Mouse (Mus musculus) layer of hippocampus, adult 9-10 months (tissue): Measurements from ENCODE around the gene Coro2a.

Source experiments
- DNase-seq: peaks from one replicate; pipeline ENCODE4 v3.0.0; 2022; ENCODE audit warnings: low spot score

The Coro2a gene

DNA sequence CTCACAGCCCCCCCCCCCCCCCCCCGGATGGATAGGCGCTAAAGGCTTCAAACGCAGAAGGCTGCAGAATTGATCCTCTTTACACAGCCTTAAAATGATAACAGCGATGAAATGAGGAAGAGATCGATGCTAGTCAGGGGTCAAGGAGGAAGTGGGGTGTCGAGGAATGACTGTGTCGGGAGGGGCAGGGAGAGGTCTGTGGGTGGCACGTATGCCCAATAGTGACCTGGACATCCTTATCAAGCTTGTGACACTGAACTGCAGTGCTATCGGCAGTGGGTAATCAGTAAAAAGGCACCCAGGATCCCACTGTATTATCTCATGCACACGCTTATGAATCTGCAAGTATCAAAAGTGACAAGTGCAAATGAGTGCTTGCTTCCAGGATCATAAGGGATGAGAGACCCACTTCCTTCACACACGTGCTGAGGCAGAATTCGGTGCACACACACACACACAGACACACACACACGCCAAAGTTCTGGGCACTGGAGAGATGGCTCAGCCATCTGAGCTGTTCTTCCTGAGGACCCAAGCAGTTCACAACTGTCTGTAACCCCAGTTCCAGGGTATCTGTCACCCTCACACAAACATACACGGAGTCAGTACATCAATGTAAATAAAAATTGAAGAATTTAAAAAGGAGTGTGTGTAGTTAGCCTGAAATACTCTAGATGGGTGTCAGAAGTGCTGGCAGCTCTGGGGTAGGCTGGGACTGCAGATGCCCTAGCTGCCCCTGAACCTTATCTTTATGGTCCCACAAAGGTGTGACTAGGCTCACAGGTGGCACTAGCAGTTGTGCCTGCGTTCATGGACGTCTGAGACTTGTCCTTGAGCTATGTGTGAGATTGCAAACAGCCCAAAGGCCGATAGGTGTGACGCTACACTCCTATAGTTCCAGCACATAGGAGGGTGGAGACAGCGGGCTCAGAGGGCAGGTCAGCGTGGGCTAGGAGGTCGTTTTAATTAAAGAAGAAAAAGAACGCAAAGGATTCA, 43.0 kb downstream of the Coro2a start:
- no peak for DNase-seq

DNA sequence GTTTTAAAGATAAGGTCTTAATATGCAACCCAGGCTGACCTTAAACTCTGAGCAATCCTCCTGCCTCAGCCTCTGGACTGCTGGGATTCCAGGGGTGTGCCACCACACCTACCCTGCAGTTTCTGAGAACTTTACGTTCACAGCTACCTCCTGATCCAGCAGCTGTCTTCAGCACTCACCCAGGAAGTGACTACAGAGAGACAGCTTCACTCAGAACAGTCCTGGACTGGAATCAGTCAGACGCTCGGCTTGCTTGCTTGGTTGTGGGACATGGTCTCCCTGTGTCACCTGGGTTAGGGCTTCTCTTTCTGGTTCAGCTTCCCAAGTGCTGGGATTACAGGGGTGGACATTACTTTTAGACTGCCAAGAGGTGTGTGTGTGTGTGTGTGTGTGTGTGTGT, 45.1 kb downstream of the Coro2a start:
- no peak for DNase-seq

DNA sequence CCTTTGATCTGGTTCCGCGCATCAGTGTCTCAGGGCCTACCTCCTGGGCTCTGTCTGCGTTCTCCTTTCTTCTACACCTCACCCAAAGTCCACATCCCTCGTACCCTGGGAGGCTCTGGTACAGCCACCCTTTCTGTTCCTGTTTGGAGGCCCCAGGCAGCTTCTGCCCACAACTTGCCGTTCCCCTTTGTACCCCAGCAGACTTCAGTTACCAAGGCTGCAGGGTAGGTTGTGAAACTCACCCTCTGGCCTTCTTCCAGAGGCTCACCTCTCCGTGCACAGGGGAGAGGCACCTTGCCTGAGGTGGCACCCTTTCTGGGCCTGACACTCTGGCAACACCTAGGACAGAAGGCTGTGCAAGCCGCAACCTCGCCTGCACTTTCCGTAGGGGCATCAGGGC, 46.2 kb downstream of the Coro2a start:
- DNase-seq, result no peak

DNA sequence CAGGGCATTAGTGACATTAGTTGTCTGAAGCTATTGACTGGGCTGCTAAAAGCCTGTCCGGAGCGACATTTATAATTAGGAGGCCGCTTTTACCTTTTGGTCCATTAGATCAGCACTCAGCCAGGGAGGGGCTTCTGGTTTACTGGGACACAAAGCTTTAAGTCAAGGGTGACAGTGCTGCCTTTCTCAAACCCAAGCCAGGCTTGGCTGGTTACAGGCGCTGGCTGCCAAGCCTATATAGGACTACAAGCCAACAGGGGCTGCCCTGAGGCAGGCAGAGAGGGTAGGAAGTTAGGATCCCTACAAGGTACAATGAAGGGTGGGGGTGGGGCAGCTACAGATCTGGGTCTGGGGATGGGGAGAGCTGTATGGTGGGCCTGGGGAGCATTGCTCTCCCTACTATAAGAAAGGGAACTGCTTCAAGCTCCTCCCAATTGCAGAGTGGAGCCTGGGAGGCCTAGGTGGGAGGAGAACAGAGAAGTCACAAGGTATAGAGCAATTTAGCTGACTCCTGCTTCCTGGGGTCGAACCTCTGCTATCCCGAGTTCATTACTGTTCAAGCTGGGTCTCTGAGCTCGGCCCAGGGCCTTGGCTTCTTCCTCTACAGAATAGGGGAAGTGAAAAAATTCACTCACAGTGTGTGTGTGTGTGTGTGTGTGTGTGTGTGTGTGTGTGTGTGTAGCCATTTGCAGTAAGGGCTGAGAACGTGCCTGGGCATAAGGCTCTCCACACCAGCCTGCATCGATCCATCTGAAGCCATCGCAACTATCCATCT, 47.5 kb downstream of the Coro2a start:
- no peak for DNase-seq

DNA sequence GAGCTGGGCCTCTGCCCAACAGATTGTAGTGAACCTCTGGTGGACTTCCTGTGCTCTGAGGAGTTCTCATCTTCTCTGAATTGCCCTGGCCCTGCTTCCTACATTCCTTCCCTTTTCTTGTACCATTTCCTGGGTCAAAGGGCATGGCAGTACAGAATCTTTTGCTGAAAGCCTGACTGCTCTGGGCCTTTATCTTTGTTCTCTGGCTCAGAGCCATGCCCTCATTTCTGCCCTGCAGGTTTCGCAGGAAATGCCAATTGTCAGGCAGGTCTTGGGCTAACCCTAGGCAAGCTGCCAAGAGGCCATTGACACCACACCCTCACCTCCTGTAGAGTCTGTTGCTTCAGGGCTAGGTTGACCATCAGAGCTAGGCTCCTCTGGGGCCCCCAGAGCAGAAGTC, 48.1 kb downstream of the Coro2a start:
- DNase-seq, result no peak

DNA sequence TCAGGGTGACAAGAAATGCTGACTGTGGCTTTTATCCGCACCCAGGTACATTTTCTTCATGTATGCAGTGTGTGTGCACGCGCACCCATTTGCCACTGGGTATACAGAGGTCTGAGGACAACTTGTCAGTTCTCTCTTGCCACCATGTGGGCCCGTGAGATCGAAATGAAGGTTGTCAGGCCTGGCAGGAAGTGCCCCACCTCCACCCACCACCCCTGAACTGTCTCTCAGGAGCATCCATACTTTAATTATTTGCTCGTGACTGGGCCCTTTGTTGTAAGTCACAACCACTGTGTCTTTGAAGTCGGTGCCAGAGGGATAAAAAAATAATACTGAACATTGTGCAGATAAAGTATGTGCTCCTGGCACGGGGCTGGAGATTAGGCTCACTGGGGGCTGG, 51.6 kb downstream of the Coro2a start:
- DNase-seq, result no peak

DNA sequence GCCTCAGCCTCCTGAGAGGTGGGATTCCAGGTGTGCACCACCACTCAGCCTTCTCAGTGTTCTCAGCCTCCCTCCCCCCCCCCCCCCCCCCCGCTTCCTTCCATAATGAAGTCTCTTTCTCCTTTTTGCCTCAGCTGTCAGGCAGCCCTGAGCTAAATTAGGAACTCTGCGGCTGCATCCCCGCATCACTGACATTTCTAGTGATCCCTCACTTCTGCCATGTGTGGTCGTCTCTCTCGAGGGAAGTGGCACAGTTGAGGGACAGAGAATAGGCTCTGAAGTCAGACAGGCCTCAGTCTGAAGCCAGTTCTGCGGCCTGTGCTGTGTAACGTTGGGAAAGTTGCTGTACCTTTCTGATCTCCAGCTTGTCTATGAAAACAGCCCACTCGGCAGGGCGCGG, 52.0 kb downstream of the Coro2a start:
- DNase-seq, result no peak

DNA sequence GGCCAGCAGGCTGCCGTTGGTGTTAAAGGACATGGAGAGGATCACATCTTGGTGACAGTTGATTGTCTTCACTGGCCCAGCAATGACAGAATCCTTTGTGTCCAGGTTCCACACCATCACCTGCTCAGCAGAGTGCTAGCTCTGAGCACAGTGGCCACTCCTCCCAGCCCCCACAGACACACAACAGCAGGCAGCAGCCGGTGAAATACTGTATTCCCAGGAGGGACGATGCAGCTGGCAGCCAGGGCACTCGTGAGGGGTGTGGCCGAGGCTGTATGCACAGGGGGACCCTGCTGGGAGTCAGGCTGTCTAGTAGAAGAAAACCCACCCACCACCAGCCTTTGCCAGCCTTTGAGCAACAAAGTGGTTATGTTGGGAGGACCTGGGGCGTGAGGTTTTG, 55.3 kb downstream of the Coro2a start:
- no peak for DNase-seq

DNA sequence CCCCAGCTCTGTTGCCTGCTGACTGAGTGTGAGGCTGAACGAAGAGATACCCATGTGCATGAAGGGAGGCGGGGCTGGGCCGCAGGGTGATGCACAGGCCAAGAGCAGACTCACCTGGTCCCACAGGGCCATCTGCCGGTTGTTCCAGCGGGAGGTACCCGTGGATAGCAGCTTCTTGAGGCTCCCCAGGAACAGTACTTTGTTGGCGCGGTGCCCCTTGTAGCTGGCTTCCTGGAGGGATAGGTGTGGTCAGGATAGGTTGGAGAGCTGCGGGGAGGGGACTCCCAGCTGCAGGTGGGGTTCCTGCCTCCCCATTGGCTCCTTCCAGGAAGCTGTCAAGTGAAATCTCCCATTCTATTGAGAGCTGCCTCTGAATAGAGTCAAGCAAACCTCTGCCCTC, 56.5 kb downstream of the Coro2a start:
- no peak for DNase-seq

DNA sequence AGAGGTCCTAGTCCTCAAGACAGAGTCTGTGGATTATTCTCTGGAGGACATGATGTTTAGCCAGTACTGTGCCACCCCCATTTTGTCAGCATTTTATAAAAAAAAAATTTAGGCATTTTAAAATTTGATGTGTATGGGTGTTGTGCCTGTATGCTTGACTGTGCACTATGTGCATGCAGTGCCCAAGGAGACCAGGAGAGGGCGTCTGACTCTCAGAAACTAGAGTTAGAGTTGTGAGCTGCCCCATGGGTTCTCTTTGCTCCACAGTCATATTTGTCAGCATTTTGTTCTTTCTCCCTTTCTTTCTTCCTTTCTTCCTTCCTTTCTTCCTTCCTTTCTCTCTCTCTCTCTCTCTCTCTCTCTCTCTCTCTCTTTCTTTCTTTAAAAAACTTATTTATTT, 57.7 kb downstream of the Coro2a start:
- no peak for DNase-seq

DNA sequence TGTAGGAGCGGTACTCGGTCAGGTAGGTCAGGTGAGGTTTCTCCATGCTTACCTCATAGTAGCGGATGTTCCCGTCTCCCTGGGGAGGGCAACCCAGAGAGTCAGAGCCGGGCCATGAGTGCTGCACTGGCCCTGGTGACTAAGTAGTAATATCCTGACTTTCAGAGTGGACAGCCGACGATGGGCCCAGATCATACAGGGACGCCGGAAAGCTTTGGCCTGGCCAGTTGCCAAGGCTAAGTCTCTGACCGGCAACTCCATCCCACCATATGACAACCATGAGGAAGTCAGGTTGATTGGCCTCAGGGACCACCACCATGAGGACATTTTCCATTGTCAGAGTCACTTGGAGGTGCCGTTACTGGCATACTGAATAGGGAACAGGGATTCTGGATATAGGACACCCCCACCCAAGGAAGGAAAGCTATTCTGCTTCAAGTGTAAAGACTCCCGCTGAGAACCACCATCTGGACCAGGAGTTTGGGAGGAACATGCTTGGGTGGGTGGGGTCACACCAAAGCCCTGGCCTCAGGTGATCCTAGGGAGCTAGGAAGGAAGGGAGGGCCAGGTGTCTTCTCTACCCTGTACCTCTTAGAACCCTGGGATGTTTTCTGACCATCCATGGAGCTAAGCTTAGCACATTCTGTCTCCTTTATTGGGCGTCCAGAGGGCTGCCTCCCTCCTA, 58.5 kb downstream of the Coro2a start:
- no peak for DNase-seq

DNA sequence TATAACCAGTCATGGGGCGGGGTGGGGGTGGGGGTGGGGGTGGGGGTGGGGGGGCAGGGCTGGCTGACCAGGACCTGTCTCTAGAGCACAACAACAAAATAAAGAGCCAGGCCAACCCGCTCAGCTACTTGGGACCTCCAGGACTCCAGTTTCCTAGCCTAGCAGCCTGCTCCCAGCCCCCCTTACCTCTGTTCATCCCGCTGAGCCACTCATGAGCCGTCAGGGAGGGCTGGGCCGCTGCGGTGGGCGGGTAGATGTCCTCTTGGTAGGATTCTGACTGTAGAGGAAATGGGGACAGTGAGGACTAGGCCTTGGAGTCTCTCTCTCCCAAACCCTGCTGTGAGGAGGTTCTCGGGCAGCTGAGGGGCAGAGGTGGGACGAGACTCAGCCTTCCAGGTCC, 60.3 kb downstream of the Coro2a start:
- no peak for DNase-seq

DNA sequence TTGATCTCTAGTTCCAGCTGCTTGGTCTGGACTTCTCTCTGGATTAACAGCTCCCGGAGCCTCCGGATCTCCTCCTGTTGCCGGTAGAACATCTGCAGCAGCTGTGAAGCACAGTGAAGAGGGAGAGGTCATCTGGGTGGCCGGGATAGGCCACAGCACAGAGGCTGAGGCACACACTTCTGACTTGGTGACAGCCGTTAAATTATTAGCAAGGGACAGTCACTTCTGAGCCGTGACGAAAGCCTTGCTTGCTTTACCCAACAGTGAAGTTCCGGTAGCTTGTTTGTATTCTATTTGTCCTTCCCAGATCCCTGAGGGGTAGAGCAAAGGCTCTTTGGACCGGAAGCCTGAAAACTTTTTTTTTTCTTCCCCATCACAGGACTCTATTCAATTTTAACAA, 62.8 kb downstream of the Coro2a start:
- DNase-seq, result no peak

DNA sequence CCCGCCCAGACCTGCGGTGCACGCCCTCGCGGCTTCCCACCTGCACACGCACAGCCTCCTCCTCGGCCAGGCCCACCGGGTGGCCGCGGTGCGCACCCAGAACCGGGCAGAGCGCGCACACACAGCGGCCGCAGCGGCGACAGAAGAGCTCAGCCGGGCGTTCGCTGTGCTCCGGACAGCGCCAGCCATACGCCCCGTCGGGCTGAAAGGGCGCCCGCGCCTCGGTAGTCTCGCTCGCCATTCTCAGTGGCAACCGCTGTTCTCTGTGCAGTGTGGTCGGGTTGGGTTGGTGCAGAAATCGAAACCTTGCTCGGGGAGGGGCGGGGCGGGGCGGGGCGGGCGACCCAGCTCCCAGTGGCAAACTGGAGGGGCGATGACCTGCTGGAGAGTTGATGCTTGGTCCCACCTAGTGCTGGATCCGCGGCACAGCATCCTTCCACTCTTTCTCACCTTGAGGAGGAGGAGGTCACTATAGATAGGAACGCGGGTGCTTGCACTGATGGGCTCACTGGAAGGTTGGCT, 66.1 kb downstream of the Coro2a start, which contains the start of gene Trim14:
Trim14 (minus strand) TSS at position 302 of the 522 bp plus-strand sequence.
- DNase-seq, result no peak

DNA sequence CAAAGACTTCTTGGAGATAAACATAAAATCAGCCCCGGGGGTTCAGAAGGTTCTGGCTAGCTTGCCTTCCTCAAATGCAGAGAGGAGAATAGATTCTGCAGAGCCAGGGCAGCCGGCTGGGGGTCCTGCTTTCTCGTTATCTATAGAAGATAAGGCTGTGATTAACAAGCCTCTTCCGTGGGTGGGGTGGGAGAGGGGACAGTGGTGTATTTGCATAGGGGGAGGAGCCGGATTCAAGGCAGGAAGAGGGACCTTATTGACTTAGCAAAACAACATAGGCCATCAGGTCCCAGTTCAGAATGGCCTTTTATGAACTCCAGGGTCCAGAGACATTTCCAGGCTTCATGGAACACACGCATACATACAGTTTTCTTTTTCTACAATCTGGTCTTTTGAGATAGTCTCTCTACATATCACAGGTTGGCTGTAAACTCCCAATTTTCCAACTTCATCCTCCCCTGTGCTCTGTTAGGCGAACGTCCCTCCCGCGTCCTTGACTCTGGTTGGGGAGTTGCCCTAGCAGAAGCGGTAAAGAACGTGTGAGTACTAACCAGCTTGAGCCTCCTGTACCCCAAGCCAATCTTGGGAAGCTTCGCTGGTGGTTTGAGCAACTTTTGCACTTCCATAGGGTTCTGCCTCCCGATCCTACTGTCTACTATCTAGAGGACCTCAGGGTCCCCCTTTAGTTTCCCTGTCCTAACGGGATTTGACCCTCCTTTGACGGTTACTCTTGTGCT, 66.7 kb downstream of the Coro2a start:
- no peak for DNase-seq

DNA sequence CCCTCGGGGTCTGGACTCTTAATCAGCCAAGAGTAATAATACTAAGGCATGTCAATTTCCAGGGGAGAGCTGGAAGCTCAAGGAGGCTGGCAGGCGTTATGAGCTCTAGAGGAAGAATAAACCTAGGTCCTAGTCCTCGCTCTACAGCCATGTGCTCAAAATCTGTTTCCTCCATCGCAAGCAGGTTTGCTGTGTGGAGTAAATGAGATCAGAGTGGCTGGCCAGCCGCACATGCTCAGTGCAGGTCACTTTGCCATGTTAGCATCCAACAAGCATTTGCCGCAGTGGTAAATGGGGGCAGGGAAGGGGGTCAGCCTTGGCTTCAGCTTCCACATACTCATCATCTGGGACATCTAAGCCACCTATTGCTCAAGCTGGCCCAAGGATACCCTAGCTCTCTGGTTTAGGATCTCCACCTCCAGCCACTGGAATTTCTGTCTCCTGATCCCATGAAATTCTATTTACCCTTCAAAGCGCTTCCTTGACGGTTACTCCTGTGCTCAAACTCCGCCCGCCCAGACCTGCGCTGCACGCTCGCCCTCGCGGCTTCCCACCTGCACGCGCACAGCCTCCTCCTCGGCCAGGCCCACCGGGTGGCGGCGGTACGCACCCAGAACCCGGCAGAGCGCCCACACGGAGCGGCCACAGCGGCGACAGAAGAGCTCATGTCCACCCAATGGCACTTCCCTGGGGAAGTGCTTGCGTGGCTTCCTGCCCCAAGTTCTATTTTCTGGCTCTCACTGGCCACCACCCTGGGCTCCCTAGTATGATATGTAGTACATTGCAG, 67.9 kb downstream of the Coro2a start:
- DNase-seq, result no peak

DNA sequence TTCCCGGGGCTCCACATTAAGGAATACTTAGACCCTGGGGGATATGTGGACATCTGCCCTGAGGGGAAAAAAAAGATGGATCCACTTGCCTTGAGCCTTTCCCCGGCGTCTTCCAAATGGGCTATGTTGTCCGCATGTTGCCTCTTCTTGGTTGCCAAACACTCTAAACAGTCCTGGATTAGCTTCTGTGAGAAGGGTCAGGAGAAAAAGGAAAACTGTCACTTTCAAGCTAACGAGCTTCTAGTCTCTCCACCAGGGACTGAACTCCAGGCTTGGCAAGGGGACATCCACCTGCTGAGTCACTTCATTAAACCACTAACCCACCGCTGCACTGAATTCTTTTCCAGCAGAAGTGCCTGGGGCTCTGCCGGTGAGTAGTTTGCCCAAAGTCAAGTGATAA, 69.1 kb downstream of the Coro2a start:
- no peak for DNase-seq

DNA sequence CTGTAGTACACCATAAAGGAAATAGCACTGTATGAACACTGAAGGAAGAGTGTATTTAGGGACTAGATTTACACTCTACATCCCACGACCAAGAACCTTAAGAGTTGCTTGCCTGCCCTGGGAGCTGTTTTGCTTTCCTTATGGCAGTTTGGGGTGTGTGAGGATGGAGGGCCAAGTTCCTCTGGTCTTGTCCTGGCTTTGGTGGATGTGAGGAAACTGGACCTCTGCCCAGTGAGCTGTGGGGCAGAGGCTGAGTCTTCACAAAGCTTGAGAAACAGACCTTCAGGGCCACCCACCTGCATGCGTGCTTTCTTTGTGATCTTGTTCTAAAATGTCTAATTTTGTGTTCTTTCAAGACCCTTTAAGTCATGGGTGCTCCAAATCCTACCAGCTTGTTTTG, 69.5 kb downstream of the Coro2a start:
- DNase-seq, result no peak

DNA sequence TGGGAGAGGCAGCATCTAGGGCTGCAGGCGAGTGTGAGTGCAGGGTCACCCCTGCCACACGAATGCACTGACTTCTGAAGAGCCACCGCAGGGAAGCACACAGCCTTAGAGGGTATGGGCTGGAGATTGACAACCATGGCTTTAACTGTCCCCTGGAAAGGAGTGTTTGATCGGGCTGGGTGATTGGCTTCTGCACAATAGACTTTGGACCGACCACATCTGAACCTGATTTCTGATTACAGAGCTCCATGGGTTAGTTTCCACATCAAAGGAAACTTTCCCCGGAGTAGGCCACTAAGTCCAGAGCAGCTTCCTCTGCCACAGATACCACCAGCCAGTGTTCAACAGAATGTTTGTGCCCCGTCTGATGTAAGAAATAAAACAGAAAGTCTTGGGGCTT, 72.3 kb downstream of the Coro2a start:
- no peak for DNase-seq

DNA sequence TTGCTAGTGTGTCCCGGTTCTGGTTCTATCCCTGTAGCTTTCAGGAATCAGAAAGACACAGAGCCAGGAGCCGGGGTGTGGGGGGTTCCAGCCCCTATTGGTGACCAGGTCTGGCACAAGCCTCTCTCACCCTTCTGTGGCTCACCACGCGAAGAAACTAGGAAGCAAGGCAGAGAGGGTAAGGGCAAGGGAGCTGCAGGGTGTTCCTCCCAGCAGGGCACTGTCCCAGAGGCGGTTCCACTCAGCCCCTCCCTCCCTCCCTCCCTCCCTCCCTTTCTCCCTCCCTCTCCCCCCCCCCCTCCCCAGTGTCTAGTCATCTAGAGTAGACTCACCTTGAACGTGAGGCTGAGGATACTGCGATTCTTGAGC, 74.5 kb downstream of the Coro2a start:
- no peak for DNase-seq
